Mouse (Mus musculus): ENCODE results near the gene Tmem104.

Tmem104 gene

DNA sequence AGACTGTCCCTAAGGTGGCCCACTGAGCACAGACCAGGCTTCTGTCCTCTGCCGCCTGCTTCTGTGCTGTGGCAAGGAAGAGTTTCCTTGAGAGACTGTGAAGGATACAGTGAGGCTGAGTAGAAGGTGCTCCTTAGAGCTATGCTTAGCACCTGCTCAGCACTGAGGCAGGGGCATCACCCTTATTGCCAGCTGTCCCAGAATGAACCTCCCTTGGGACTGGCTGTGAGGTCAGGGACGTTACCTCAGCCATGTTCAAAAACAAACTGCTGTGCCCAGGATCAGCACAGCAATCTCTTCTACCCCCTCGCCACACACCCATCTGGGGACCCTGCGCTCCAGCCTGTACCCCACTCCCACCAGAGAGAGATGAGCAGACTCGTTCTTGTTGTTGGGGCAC lies 45.6 kb downstream of the Tmem104 start:
- no peak for DNase-seq

GRCm38 (mm10) chr11:115233526-115234290 lies 46.4 kb downstream of the Tmem104 start:
- DNase-seq, result no peak

- no peak for DNase-seq
Measured at GRCm38 (mm10) chr11:115234320-115235044, 47.2 kb downstream of the Tmem104 start.

- DNase-seq, result no peak
Measured at GRCm38 (mm10) chr11:115236570-115236969, 49.3 kb downstream of the Tmem104 start.

- no peak for DNase-seq
Measured at GRCm38 (mm10) chr11:115241402-115241801, 54.1 kb downstream of the Tmem104 start.

DNA sequence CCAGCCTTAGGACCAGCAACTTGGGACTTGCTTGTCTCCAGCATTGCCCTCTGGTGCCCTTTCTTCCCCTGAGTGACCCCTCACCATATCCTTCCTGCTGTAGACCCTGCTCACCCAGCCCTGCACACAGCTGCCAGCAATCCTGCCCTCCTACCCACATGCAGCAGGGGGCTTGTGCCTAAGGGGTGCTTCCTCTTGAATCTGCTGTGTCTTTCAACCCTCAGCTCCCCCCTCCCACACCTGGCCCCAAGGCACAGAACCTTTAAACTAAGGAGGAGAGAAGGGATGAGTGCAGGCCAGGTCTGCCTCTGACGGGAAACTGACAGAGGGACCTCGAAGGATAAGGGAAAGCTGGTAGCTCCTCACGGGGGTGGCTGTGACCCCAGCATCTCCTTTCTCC lies 55.5 kb downstream of the Tmem104 start:
- no peak for DNase-seq

GRCm38 (mm10) chr11:115243783-115244182 lies 56.5 kb downstream of the Tmem104 start:
- no peak for DNase-seq

- no peak for DNase-seq
Measured at GRCm38 (mm10) chr11:115244840-115245239, 57.6 kb downstream of the Tmem104 start.

DNA sequence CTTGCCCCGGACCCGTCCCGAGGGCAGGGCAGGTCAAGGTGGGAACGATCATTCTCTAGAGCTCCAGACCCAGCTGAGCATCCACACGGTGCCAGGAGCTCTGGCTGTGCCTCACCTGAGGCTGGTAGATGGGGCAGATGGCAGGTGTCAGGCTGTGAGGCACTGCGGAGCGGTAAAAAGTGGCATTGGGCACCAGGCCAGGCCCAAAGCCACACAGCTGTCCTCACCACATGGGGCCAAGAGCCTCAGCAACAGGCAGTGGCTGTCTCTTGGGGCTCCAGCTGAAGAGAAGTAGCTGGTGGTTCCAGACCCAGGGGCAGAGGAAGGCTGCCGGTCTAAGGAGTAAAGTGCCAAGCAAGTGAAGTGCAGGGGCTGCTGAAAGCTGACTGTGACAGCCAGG lies 59.1 kb downstream of the Tmem104 start:
- peak; percentile 71 for DNase-seq

DNA sequence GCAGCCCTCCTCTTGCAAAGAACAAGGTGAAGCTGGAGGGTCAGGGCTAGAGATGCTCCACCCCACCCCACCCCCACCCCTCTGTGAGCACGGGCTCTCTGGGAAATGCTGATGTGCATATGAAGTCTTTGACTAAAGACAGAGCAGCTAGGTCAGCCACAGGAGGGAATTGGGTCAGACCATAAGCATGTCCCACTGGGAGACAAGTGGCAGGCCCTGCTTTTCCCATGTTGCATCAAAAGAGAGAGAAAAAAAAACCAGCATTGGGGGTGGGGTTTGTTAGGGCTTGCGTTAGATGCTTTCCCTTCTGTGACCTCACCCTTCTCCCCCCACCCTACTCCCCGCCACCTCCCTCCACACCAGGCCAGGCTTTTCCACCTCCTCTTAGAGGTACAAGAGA lies 60.0 kb downstream of the Tmem104 start:
- DNase-seq, result no peak

GRCm38 (mm10) chr11:115247945-115248344 lies 60.7 kb downstream of the Tmem104 start:
- DNase-seq, result no peak

GRCm38 (mm10) chr11:115249721-115250404 lies 62.6 kb downstream of the Tmem104 start:
- no peak for DNase-seq

GRCm38 (mm10) chr11:115250405-115251090 lies 63.3 kb downstream of the Tmem104 start:
- no peak for DNase-seq

DNA sequence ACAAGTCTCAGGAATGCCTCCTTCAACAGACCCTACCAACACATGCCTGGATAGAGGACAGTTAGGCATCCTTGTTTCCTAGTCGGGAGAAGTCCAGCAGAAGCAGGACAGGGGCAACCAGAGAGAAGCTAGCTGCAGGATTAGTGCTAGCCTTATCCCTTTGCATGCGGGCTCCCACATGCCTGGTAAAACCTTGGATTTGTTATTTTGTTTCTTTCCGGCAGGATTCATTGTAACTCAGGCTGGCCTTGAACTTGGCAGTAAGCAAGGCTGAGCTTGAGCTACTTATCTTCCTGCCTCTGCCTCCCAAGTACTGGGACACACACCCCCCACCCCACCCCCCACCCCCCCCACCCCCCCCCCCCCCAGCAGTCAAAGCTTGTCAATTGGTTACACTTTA lies 64.0 kb downstream of the Tmem104 start:
- DNase-seq, result no peak

GRCm38 (mm10) chr11:115257775-115258510 lies 70.7 kb downstream of the Tmem104 start:
- DNase-seq, result no peak

- DNase-seq, result no peak
Measured at GRCm38 (mm10) chr11:115259134-115259533, 71.8 kb downstream of the Tmem104 start.

DNA sequence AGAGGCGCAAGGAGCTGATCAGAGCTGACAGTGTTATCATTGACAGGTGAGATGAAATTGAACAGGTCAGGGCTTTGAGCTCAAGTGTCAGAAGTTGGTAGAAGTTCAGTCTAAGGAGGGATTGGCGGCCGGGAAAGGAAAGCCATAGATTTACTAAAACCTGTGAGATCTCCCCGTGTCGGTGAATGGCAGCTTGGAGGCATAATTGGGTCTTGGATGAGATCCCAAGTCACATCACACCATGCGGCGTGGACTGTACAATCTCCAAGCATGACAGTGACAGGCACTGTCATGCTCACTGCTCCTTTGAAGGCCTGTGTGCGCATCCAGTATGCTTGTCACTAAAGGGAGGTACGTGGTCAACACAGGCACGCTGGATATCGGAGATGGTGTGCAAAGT lies 75.7 kb downstream of the Tmem104 start:
- peak; percentile 63 for DNase-seq

DNA sequence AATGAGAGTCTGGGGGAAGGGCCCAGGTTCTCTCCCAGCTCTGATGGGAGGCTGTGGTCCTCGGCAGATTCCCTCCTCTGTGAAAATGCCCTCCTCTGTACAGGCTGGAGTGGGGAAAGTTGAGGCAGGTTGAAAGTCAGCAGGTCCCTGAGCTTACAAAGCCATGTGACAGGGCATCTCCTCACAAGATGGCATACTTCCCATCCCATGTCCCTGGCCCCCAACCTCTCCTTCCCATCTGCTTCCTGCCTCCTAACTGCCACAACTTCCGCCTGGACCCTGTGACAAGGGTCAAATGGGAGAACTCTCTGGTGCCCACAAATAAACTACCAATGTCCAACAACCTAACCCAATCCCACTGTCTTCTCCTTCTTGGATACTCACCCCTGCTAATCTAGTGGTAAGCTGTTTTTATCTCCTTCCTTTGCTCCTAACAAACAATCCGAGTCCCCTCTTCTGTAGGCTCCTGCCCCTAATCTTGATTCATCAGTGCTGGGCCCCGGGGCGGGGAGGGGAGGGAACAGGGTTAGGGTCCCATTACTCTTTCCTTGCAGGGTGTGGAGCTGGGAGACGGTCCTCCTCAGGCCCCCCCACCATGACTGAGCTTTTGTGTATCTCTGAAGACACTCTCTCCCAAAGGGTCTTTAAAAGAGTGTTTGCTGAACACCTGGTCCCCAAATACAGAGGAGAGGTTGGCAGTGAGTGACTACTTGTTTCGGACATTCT lies 77.0 kb downstream of the Tmem104 start:
- DNase-seq, result no peak

DNA sequence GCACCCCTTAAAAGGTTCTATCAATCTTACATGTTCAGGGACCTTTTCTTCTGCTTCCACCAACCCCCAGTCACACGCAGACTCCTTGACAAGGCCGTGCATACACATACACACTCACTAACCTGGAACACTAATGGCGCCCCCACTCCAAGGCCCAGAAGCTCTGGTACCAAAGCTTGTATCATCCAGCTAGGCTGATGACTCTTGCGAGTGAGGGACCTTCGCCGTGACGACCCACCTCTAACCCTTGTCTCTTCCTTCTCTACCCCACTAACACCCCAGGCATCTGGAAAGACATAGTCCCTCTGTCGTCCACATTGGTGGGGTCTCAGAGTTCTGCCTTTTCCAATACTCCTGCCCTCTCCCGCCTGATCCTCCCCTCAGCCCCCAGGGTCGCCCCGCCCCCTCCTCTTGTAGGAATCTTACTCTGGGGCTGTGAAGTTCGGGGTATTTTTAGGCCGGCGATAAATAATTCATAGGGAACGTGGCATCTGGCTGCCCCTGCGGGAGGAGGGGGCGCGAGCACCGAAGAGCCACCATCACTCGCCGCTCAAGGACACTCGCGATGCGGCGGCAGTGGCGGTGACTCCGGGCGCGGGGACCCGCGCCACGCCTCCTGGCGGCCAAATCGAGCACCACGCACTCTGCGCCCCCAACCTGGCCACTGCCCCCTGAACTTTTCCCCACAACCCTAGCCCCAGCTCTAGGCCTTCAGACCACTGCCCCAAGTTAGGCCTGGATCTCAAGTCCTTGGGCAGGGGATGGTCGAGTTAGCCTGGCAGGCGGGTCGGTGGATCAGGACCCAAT lies 77.8 kb downstream of the Tmem104 start:
- DNase-seq, result no peak

DNA sequence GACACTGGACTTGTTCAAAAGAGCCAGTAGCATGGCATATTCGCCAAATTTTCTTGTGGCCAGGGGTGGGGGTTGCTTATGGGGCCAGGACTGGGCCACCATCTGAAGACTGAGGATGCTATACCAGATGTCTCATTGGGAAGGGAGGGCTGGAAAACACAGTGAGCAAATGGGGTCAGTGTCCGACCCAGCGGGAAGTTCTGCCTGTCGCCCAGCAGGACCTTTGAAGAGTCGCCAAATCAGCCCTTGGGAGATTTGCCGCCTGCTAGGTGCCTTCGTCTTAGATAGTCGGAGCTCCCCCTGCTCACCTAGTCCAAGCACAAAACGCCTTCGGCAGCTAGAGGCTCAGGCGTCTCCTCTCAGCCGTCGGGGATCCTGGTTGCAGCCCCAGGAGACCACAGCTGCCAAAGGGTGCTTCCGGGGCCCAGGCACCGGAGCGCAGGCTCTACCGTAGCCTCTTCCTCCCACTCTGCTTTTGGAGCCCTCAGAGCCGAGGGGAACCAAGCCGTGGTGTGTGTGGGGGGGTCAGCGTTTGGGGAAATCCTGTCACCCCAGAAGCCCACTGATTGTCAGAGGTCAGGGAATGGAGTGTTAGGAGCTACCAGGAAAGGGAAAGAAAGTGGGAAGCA lies 78.6 kb downstream of the Tmem104 start:
- DNase-seq, result peak; percentile 81

Data from cerebellum, adult 8-10 months (tissue).